Mouse (Mus musculus): ENCODE measurements around the gene Vangl1.
"Not testable (repeated sequence)": the region's sequence is repeated elsewhere in the genome, so short reads cannot be mapped to it uniquely, and the experiment has no call there.

Vangl1 gene

GRCm38 (mm10) chr3:102203781-102204721, at the start of gene Vangl1:
Gene Vangl1, minus strand, starts transcription at chr3:102204693.
- DNase-seq (ENCODE audit: low spot score), result peak; percentile 84

GRCm38 (mm10) chr3:102253554-102253953, 49.1 kb upstream of the Vangl1 start:
- no peak for DNase-seq (ENCODE audit: low spot score)

DNA sequence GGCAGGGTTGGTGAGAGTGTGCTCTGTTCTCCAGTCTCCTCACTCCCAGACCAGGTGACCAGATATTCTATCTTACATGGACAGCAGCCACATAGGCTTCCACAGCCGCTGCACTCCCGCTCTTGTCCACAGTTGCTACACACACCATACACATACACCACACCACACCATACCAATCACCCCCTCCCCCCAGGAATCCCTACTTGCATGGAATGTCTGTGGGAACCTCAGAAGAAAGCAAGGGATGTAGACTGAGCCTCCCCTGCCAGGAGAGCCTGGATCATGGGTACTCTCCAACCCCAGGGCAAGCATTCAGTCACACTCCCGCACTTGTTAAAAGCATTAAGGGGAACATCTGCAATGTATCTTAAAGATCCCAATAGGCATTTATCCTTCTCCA, 48.4 kb upstream of the Vangl1 start:
- DNase-seq (ENCODE audit: low spot score), result no peak

- no peak for DNase-seq (ENCODE audit: low spot score)
These were observed 46.4 kb upstream of the Vangl1 start for GRCm38 (mm10) chr3:102250873-102251272.

- peak; percentile 40 for DNase-seq (ENCODE audit: low spot score)
These were observed 45.0 kb upstream of the Vangl1 start for GRCm38 (mm10) chr3:102249401-102249991.

- DNase-seq (ENCODE audit: low spot score), result no peak
These were observed 40.1 kb upstream of the Vangl1 start for GRCm38 (mm10) chr3:102244601-102245000.

DNA sequence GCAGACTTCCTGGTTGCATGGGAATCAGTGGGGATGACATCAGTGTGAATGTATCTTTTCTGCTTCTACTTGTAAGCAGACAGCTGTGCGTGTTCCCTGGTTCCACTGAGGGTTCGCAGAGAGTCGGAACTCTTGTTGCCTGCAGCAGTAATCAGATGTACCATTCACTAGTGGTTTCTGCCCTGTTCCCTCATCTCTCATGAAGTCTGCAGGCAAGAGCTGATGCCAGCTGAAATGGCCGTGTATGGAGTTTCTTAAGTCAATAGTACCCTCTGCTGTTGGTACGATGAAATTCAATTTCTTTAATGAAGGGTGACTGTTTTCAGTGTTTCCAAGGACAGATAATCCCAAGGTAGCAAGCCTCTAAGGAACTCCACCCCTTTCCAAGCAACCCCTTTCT, 38.4 kb upstream of the Vangl1 start:
- no peak for DNase-seq (ENCODE audit: low spot score)

DNA sequence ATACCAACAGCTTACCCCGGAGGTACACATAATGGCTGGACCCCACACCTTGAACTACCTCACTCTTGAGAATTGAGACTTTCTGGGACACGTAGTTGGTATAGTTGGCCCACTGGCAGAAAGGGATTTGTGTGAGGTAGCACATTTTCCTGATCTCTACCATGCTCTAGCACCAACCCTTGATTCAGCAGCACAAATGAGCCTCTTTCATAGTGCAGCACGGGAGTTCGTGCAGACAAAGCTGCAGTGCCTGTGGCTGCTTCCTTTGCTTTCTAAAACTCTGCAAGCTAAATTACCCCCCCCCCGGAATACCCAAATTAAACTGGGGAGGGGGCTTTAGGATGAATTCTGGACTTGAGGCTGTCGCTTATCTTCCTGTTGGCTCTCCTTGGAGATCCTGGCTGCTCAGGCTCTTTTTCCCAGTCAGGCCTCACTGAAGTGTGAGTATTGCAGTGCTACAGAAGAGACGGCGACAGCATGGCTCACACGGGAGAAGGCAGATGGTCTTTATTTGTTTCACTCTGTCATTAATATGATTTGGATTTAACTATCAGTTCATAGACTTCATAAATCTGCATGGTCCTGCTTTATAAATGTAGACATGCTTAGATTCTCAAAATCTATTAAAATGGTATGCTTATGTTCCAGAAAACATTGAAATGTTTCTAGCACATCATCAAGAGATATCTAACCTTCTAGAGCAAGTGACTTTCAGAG, 27.1 kb upstream of the Vangl1 start:
- no peak for DNase-seq (ENCODE audit: low spot score)

DNA sequence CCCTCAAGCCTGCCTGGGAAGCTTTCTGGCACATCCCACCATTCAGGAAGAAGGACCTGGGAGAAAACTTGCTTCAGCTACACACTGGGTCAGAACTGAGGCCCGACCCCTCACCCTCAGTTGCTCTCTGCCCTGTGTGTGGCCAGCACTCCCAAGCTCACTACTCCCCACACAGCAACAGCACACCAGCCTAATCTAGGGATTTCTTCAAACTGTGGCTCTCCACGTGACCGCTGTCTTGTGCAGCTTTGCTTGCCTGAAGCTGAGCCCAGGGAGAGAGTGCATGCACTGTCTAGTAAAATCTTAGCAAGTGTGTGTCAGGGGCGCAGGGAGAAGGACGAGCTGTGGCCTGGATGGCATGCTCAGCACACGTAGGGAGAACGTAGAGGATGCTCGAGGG, 18.3 kb upstream of the Vangl1 start:
- no peak for DNase-seq (ENCODE audit: low spot score)

DNA sequence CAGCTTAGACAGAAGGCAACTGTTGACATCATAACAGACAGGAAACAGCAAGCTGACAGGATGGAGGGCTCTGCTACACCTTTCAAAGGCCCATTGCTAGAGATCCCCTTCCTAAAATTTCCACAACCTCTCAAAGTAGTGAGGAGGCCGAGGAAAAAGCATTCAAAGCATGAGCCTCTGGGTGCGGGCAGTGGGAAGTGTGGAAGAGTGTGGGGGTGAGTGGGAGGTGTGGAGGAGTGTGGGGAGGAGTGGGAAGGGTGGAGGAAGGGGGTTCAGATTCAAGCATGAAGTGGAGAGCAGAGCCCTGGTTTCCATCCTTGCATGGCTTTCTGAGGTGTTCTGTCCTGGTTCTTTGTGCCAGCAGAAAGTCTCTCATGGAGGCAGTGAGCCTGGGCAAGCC, 13.8 kb upstream of the Vangl1 start:
- DNase-seq (ENCODE audit: low spot score), result no peak

DNA sequence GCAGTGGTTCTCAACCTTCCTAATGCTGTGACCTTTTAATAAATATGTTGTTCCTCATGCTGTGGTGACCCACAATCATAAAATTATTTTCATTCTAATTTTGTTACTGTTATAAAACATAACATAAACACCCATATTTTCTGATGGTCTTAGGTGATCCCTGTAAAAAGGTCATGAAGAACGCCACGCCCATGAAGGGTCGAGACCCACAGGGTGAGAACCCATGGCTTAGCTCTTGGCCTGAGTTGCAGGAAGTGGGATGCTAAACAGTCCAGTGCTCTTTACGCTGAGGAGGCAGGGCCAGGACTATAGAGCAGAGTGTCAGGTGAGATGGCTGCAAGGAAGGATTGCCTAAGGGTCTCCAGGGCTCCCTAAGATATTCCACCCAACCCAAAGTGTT, 10.2 kb upstream of the Vangl1 start:
- no peak for DNase-seq (ENCODE audit: low spot score)

DNA sequence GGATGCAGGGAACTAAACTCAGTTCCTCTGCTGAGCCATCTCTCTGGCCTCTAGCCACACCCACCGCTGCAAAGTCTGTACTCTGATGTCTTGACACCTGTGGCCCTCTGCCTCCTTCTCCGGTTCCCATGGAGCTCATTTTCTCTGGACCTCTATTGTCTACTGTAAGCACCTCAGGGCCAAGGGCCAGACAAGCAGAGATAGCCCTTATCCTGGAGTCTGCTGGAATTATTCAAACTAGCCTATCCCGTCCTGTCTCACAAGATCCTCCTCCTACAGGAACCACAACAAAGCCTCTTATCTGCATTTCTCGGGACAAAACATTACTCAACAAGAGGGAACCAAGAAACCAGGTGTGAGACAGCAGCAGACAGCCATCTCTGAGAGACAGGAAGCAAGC, 9.8 kb upstream of the Vangl1 start:
- DNase-seq (ENCODE audit: low spot score), result no peak

- DNase-seq (ENCODE audit: low spot score), result no peak
These were observed 8.4 kb upstream of the Vangl1 start for GRCm38 (mm10) chr3:102212896-102213295.

GRCm38 (mm10) chr3:102212336-102212735, 7.8 kb upstream of the Vangl1 start:
- no peak for DNase-seq (ENCODE audit: low spot score)

DNA sequence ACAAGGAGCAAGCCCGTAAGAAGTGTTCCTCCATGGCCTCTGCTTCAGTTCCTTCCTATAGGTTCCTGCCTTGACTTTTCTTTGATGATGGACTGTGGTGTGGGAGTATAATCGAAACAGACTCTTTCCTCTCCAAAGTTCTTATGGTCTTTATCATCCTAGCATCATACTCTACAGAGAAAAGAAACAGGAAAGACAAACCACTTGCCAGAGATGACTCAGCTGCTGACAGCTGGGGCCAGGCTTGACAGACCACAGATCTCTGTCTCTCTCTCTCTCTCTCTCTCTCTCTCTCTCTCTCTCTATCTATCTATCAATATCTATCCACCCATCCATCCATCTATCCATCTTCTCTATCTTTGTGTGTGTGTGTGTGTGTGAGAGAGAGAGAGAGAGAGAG, 6.8 kb upstream of the Vangl1 start:
- no peak for DNase-seq (ENCODE audit: low spot score)

DNA sequence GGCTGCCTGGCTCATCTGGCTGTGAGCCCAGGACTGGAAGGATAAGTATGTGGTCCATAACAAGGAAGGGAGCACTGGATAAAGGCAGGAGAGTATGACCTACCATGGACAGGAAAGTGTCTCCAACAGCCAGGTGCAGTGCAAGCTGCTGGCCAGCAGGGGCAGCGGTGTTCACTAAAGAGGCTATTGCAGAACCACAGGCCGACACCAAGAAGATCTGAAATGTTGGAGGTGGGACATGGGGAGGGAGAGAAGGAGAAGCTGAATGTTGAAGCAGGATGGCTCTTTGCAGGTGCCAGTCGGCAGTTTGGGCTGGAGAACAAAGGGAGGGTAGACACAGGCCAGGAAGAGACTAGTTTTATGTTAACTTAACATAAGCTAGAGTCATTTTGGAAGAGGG, 6.3 kb upstream of the Vangl1 start:
- DNase-seq (ENCODE audit: low spot score), result no peak

DNA sequence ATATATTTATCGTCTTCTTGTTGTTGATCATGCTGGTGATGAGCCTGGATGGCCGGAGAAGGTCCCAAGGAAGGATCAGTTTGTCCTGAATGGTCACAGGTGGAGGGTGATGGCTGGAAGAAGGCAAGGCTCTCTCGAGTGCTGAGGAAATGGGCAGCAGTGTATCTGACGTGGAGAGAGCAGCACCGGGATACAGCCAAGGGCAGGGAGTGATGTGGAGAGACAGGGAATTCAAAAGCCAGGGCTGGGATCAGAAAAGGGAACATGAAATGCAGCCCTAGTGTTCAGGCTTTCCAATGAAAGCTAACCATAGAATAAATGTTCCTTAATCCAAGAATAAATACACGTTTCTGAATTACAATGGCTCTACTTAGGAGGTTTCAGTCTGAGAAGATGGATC, 4.4 kb upstream of the Vangl1 start:
- DNase-seq (ENCODE audit: low spot score), result no peak

GRCm38 (mm10) chr3:102205458-102205830, 951 bp upstream of the Vangl1 start:
- no peak for DNase-seq (ENCODE audit: low spot score)

GRCm38 (mm10) chr3:102204734-102205457, 403 bp upstream of the Vangl1 start:
- DNase-seq (ENCODE audit: low spot score), result not testable (repeated sequence)

DNA sequence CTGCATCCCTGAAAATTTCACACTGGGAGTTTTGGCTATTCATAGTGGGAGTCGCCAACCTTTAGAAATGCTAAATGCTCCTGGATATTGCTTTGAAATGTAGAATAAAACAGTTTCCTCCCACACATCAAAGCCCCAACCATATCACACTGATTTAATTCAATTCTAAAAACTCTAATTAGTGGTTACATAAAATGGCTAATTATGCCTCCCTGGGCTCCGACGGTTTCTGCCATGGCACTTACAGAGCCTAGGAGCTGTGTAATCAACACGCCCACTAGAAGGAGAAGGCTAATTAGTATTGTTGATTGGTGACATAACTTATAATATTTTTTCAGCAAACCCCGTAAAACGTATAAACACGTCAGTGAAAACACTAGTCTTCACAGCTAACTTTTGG, 1.4 kb downstream of the Vangl1 start:
- DNase-seq (ENCODE audit: low spot score), result no peak

- DNase-seq (ENCODE audit: low spot score), result no peak
These were observed 4.5 kb downstream of the Vangl1 start for GRCm38 (mm10) chr3:102199991-102200390.

DNA sequence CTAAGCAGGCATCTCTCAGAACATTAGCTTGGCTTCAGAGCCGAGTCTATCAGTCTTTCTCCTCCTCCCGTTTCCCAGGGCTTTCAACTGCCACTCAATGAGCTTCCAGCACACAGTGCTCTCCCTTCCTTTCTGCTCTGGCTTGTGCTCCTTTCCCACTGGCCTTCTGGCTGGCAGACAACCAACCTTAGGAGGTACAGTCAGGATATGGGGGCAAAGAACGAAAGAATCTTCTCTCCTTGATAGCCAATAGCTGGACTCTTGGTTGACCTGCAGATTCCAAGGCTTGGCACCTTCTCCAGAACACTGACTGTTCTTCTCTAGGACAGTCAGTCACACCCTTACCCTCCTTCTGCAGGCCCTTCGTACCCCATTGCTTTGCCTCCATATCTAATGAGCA, 5.3 kb downstream of the Vangl1 start:
- DNase-seq (ENCODE audit: low spot score), result no peak

Data from ovary, postnatal 36 days (tissue).